Mouse (Mus musculus): Measurements from ENCODE around the gene A230050P20Rik. TPM values are rescaled to one million over a fixed set of nuclear protein-coding genes. Genes with fewer than 3 reads are reported as not detected.

The A230050P20Rik gene
- polyA plus RNA-seq, 1 experiment, result 95.9 TPM

DNA sequence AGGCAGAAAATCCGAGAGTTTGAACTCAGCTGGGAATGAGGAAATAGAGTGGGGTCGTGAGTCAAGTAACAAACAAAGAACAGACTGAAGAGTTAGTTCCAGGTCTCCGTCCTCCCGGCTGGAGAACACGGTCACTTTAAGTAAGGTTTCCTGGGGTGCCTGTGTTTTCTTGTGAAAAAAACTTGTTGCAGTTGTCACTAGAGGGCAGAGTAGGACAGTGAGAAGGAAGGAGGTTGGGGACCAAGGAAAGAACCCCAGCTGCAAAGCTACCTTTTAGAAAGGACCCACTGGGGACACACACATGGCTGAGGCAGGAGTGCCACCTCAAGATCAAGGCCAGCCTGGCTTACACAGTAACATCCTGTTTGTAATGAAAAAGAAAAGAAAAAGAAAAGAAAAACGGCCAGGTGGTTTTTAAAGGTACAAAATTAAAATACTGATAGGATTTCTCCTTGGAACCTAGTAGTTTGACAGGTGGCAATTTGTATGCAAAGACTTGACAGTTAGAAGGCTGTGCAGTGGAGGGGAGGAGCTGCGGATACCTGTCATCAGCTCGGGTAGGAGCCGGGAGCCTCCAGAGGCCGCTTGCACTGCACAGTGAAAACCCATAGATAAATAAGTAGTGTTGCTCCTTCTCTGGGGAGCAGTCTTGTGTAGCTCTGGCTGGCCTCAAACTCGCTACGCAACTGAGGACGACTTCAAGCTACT, 33.2 kb downstream of the A230050P20Rik start:
- Histone ChIP-seq H3K4me3 (replicated peaks; ENCODE audit: extremely low read depth, low read depth, low read length) (no peak overlapping the region), H3K4me1 (ENCODE audit: control insufficient read depth, insufficient read depth, low read length) (peaks cover 7% of the 10 kb centered on the region)
- TF ChIP-seq POLR2A (IDR thresholded peaks at IDR 0.05; ENCODE audit: borderline replicate concordance, extremely low read depth, low read depth, low read length), result no peak
- peak; percentile 44; the same call in 1 of the 2 replicates for TF ChIP-seq CTCF (IDR thresholded peaks at IDR 0.05; ENCODE audit: insufficient read depth, low read length)
- 8% methylated on average over 13 of the region's 13 CpGs for WGBS
- DNase-seq, result no peak

GRCm38 (mm10) chr9:20902174-20902491, 33.7 kb downstream of the A230050P20Rik start:
- WGBS, result 23% methylated on average over 6 of the region's 6 CpGs
- H3K4me1 ChIP-seq (ENCODE audit: control insufficient read depth, insufficient read depth, low read length), result peaks cover 6% of the 10 kb centered on the region

DNA sequence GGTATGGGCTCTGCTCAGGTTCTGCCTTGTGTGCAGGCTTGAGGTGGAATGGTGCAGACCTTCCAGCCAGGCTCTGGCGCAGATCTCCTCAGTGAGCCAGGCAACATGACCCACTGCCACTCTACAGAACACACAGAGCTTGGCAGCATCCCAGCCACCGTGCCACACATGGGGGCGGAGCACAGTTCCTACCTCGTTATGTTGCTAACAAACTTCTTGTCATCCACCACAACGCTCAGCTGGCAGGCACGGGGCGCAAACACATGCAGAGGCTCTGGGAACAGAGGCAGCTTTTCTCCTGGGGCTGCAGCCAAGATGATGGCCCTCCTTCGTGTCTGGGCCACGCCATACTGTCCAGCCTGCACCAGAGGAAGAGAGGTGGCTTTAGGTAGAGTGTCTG, 41.5 kb downstream of the A230050P20Rik start:
- H3K4me1 ChIP-seq (ENCODE audit: control insufficient read depth, insufficient read depth, low read length), result no peaks in the 10 kb centered on the region
- WGBS, result 81% methylated on average over 9 of the region's 9 CpGs
- no peak for TF ChIP-seq CTCF (IDR thresholded peaks at IDR 0.05; ENCODE audit: insufficient read depth, low read length)
- TF ChIP-seq POLR2A (IDR thresholded peaks at IDR 0.05; ENCODE audit: borderline replicate concordance, extremely low read depth, low read depth, low read length), result no peak
- H3K4me3 ChIP-seq (replicated peaks; ENCODE audit: extremely low read depth, low read depth, low read length), result no peak overlapping the region
- no peak for DNase-seq

More at GRCm38 (mm10) chr9:20902174-20902491, 33.7 kb downstream of the A230050P20Rik start:
- no peak for TF ChIP-seq CTCF (IDR thresholded peaks at IDR 0.05; ENCODE audit: insufficient read depth, low read length)
- no peak for TF ChIP-seq POLR2A (IDR thresholded peaks at IDR 0.05; ENCODE audit: borderline replicate concordance, extremely low read depth, low read depth, low read length)
- no peak overlapping the region for H3K4me3 ChIP-seq (replicated peaks; ENCODE audit: extremely low read depth, low read depth, low read length)
- no peak for DNase-seq

DNA sequence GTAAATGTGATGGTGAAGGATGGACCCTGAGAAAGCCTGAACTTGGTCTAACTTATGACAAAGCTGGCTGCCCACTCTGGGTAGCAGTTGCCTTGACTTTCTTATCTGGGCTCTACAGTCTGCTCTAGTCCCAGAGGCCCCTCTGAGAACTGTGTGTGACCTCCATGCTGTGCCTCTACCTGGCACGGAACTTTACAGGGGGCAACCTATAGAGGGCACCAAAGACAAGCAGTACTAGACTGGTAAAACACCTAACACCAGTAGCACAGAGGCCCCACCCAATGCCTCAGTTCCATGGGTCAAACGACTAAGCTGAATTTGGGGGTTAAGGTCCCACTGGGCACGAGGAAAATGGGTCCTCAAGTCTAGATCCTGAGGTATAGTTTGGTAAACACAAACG, 47.7 kb downstream of the A230050P20Rik start:
- 64% methylated on average over 4 of the region's 4 CpGs for WGBS
- Histone ChIP-seq H3K4me1 (ENCODE audit: control insufficient read depth, insufficient read depth, low read length) (no peaks in the 10 kb centered on the region), H3K4me3 (replicated peaks; ENCODE audit: extremely low read depth, low read depth, low read length) (no peak overlapping the region)
- TF ChIP-seq CTCF (IDR thresholded peaks at IDR 0.05; ENCODE audit: insufficient read depth, low read length), result peak; percentile 53
- no peak for TF ChIP-seq POLR2A (IDR thresholded peaks at IDR 0.05; ENCODE audit: borderline replicate concordance, extremely low read depth, low read depth, low read length)
- DNase-seq, result peak; percentile 23

- TF ChIP-seq POLR2A (IDR thresholded peaks at IDR 0.05; ENCODE audit: borderline replicate concordance, extremely low read depth, low read depth, low read length) (no peak), CTCF (IDR thresholded peaks at IDR 0.05; ENCODE audit: insufficient read depth, low read length) (no peak)
- H3K4me1 ChIP-seq (ENCODE audit: control insufficient read depth, insufficient read depth, low read length), result no peaks in the 10 kb centered on the region
- H3K4me3 ChIP-seq (replicated peaks; ENCODE audit: extremely low read depth, low read depth, low read length), result no peak overlapping the region
- WGBS, result 88% methylated on average over 3 of the region's 3 CpGs
- DNase-seq, result no peak
Measured at GRCm38 (mm10) chr9:20923258-20923657, 54.8 kb downstream of the A230050P20Rik start.

Other genes starting within 250 kb of the A230050P20Rik start
- 172 and 176 TPM in 2 replicates for gene Ubl5, start 225.8 kb upstream of the A230050P20Rik start, polyA plus RNA-seq (2012; rRNA removed)
- 55.6 and 59.7 TPM in 2 replicates for gene Fbxl12, start 223.9 kb upstream of the A230050P20Rik start, polyA plus RNA-seq (2012; rRNA removed)
- 14.8 and 17.9 TPM in 2 replicates for gene Pin1, start 216.5 kb upstream of the A230050P20Rik start, polyA plus RNA-seq (2012; rRNA removed)
- gene Olfm2, start 122.3 kb upstream of the A230050P20Rik start, polyA plus RNA-seq (2012; rRNA removed), result 14.2 and 15.2 TPM in 2 replicates
- gene Col5a3, start 53.6 kb upstream of the A230050P20Rik start, polyA plus RNA-seq (2012; rRNA removed), result 4.0 and 4.6 TPM in 2 replicates
- gene Rdh8, start 50.1 kb upstream of the A230050P20Rik start, polyA plus RNA-seq (2012; rRNA removed), result not detected in 2 replicates
- 2.8 and 3.5 TPM in 2 replicates for gene Angptl6, start 11.1 kb downstream of the A230050P20Rik start, polyA plus RNA-seq (2012; rRNA removed)
- gene Ppan, start 19.5 kb downstream of the A230050P20Rik start, polyA plus RNA-seq (2012; rRNA removed), result 36.2 and 49.8 TPM in 2 replicates
- 88.4 and 93.6 TPM in 2 replicates for gene Eif3g, start 30.0 kb downstream of the A230050P20Rik start, polyA plus RNA-seq (2012; rRNA removed)
- gene Dnmt1, start 91.2 kb downstream of the A230050P20Rik start, polyA plus RNA-seq (2012; rRNA removed), result 20.5 and 22.8 TPM in 2 replicates
- 24.2 and 32.1 TPM in 2 replicates for gene S1pr2, start 108.1 kb downstream of the A230050P20Rik start, polyA plus RNA-seq (2012; rRNA removed)
- gene Mrpl4, start 134.1 kb downstream of the A230050P20Rik start, polyA plus RNA-seq (2012; rRNA removed), result 113 and 130 TPM in 2 replicates
- 332 and 372 TPM in 2 replicates for gene Icam1, start 147.3 kb downstream of the A230050P20Rik start, polyA plus RNA-seq (2012; rRNA removed)
- gene Icam4, start 160.7 kb downstream of the A230050P20Rik start, polyA plus RNA-seq (2012; rRNA removed), result 1.8 and 1.9 TPM in 2 replicates
- 0.69 and 0.77 TPM in 2 replicates for gene Icam5, start 163.4 kb downstream of the A230050P20Rik start, polyA plus RNA-seq (2012; rRNA removed)
- not detected in 2 replicates for gene Zglp1, start 198.5 kb downstream of the A230050P20Rik start, polyA plus RNA-seq (2012; rRNA removed)
- 0.17 and 0.37 TPM in 2 replicates for gene Gm49373, start 204.5 kb downstream of the A230050P20Rik start, polyA plus RNA-seq (2012; rRNA removed)
- gene Fdx1l, start 205.0 kb downstream of the A230050P20Rik start, polyA plus RNA-seq (2012; rRNA removed), result 43.1 and 46.7 TPM in 2 replicates
- 3.0 and 9.7 TPM in 2 replicates for gene Gm38431, start 223.4 kb downstream of the A230050P20Rik start, polyA plus RNA-seq (2012; rRNA removed)
- 61.9 and 63.4 TPM in 2 replicates for gene Raver1, start 223.4 kb downstream of the A230050P20Rik start, polyA plus RNA-seq (2012; rRNA removed)

Data from lung, adult 2 months (tissue).